25 mouse cellular contexts compared by ENCODE assay signal in the genomic region with DNA sequence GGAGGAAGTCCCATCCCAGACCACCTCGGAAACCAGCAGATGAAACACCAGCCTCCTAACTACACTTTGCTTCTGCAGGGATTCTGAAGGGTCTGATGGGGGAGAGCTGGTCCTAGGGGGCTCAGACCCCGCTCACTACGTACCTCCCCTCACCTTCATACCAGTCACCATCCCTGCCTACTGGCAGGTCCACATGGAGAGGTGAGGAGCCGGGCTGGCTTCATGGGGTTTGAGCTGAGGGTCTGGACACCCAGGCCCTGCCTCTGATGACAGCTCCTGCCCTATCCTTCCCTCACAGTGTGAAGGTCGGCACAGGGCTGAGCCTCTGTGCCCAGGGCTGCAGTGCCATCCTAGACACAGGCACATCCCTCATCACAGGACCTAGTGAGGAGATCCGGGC. TPM values are rescaled to one million over a fixed set of nuclear protein-coding genes. Genes with fewer than 3 reads are reported as not detected.
"Had no signal": no experiment of that assay in that cellular context is flagged by ENCODE, and none has a peak within 500 bp of the region (broad histone marks: within the 10 kb centered on the region; RNA-seq: fewer than 3 reads in every experiment).

No protein-coding gene starts in this region.

- ATAC-seq: liver, embryonic 12.5 days; midbrain, embryonic 15.5 days had no signal

- DNase-seq: kidney, postnatal 25 days; layer of hippocampus, adult 9-11 months; liver; lung, adult 18-20 months; lung, postnatal 10 days; lung, postnatal 36 days; retina, postnatal 1 day; right cerebral cortex, postnatal 25 days; spleen, adult 18-20 months; thymus, adult 2 months; thymus, postnatal 14 days; thymus, postnatal 4 days had no signal

- H3K27me3 ChIP-seq: midbrain, embryonic 15.5 days had no signal

- H3K27ac ChIP-seq: kidney, postnatal 0 days; layer of hippocampus, adult 2 months; limb, embryonic 10.5 days; limb, embryonic 13.5 days; liver, embryonic 12.5 days; liver, embryonic 15.5 days; lung, embryonic 15.5 days; midbrain, embryonic 12.5 days; midbrain, embryonic 15.5 days; neural tube, embryonic 13.5 days; stomach, embryonic 15.5 days had no signal

- H3K4me3 ChIP-seq: layer of hippocampus, adult 2 months; limb, embryonic 10.5 days; limb, embryonic 13.5 days; liver, embryonic 12.5 days; liver, embryonic 15.5 days; lung, embryonic 15.5 days; midbrain, embryonic 12.5 days; midbrain, embryonic 15.5 days; myocyte; neural tube, embryonic 13.5 days; stomach, embryonic 15.5 days had no signal

- H3K36me3 ChIP-seq: limb, embryonic 10.5 days; limb, embryonic 13.5 days; liver, embryonic 12.5 days; liver, embryonic 15.5 days; lung, embryonic 15.5 days; midbrain, embryonic 12.5 days; midbrain, embryonic 15.5 days; neural tube, embryonic 13.5 days; stomach, embryonic 15.5 days had no signal

RNA-seq across cellular contexts. Expression of a gene that starts 12.7 kb away (rescaled TPM):
- polyA plus RNA-seq: myocyte had no signal

RNA-seq across cellular contexts. Expression of a gene that starts 53.0 kb away (rescaled TPM):
- polyA plus RNA-seq: kidney, embryonic 14.5 days; limb, embryonic 10.5 days; liver, embryonic 12.5 days; midbrain, embryonic 12.5 days had no signal
